Mouse (Mus musculus) neural tube, embryonic 15.5 days (tissue): Measurements from ENCODE around the gene Ube4a. TPM values are rescaled to one million over a fixed set of nuclear protein-coding genes. Genes with fewer than 3 reads are reported as not detected.
A peak's percentile ranks its signal among the peaks of the same experiment; 100 is the strongest.

Experiments used
- ATAC-seq: fragments of 200-750 bp; cut with Nextera tagmentation; 2 replicates; pipeline ENCODE4 v1.8.0; 2017; ENCODE audit warnings: mild to moderate bottlenecking, moderate TSS enrichment, moderate library complexity; ENCODE audit not compliant: low FRiP score
- H3K27ac ChIP-seq: fragments of 300-500 bp; sonication (generic); replicated peaks from 2 replicates; pipeline ENCODE4 v1.5.1; 2015; ENCODE audit warnings: mild to moderate bottlenecking, inconsistent platforms
- H3K27me3 ChIP-seq: fragments of 300-500 bp; sonication (generic); replicated peaks from 2 replicates; pipeline ENCODE4 v1.6.1; 2015; ENCODE audit warnings: inconsistent platforms
- H3K36me3 ChIP-seq: fragments of 300-500 bp; sonication (generic); 2 replicates; pipeline ENCODE4 v1.6.1; 2015; ENCODE audit warnings: inconsistent platforms
- H3K4me1 ChIP-seq: fragments of 300-500 bp; sonication (generic); 2 replicates; pipeline ENCODE4 v1.6.1; 2015; ENCODE audit warnings: inconsistent platforms
- H3K4me2 ChIP-seq: fragments of 300-500 bp; sonication (generic); 2 replicates; pipeline ENCODE4 v1.6.1; 2015; ENCODE audit warnings: inconsistent platforms, mild to moderate bottlenecking, moderate library complexity
- H3K4me3 ChIP-seq: fragments of 300-500 bp; sonication (generic); replicated peaks from 2 replicates; pipeline ENCODE4 v1.5.1; 2015; ENCODE audit warnings: mild to moderate bottlenecking, inconsistent platforms
- H3K9ac ChIP-seq: fragments of 300-500 bp; sonication (generic); replicated peaks from 2 replicates; pipeline ENCODE4 v1.6.1; 2015; ENCODE audit warnings: mild to moderate bottlenecking, inconsistent platforms
- H3K9me3 ChIP-seq: fragments of 300-500 bp; sonication (generic); replicated peaks from 2 replicates; pipeline ENCODE4 v1.6.1; 2016; ENCODE audit warnings: inconsistent platforms
- WGBS: fragments of 180-500 bp; shearing (Covaris S2); methylation state at CpG from one replicate; pipeline ENCODE4 v1.1.7; 2015; ENCODE audit warnings: mixed read lengths; 5-methylcytosine and 5-hydroxymethylcytosine counted together
- polyA plus RNA-seq: library from polyadenylated mRNA; unstranded; fragments of >200 nt; fragmentation: Nextera tagmentation; extraction: Ambion mirVana; gene quantifications from 2 replicates; pipeline ENCODE4 v1.2.1, GENCODE M21; 2015

The Ube4a gene
- polyA plus RNA-seq, 1 experiment from 2014 or later, result 34.2 TPM

DNA sequence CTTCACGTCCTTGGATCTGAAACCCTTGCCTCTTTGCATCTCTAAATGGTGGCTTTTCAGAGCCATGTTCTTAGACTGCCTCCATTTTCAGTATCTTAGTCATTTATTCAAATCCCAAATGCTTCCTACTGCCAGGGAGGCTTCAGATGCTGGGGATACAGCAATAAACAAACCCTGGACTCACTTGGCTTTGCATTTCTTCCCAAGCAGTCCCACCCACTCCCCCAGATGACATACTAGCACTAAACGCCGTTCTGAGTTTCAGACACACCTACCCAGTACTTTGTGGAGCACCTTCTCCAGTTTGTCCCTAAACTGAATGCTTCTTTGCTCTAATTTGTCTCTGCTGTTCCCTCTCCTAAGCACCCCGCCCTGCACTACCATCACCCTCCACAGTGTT lies 68.4 kb downstream of the Ube4a start:
- no peaks in the 10 kb centered on the region for H3K27me3 ChIP-seq
- WGBS, result 62% methylated on average over 4 of the region's 4 CpGs
- ATAC-seq, result no peak
- H3K9ac ChIP-seq, result no peak overlapping the region
- no peaks in the 10 kb centered on the region for H3K36me3 ChIP-seq
- no peaks in the 10 kb centered on the region for H3K4me1 ChIP-seq
- H3K9me3 ChIP-seq, result no peaks in the 10 kb centered on the region
- no peak overlapping the region for H3K27ac ChIP-seq
- no peak overlapping the region for H3K4me3 ChIP-seq
- no peak overlapping the region for H3K4me2 ChIP-seq

DNA sequence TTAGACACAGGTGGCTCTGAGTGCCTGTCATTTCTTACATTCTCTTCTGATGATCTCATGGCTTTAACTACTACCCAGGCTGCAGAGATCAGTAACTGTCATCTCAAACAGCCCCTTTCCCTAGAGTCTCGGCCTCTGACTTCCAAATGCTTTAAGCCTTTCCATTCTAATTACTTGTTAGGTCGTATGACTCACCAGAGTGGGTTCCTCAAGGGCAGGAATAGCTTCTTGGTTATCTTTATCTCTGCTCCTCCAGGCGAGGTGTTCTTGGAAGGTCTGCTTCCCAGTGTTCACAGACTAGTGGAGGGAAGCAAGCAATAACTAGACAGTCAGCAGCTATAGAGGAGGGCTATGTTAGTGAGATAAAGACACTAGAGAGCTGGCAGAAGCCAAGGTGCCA lies 72.7 kb downstream of the Ube4a start:
- Histone ChIP-seq H3K9me3 (no peaks in the 10 kb centered on the region), H3K4me3 (no peak overlapping the region), H3K4me1 (no peaks in the 10 kb centered on the region), H3K27ac (no peak overlapping the region), H3K36me3 (no peaks in the 10 kb centered on the region), H3K9ac (no peak overlapping the region), H3K4me2 (no peak overlapping the region), H3K27me3 (no peaks in the 10 kb centered on the region)
- WGBS, result 67% methylated on average over 3 of the region's 3 CpGs
- no peak for ATAC-seq

DNA sequence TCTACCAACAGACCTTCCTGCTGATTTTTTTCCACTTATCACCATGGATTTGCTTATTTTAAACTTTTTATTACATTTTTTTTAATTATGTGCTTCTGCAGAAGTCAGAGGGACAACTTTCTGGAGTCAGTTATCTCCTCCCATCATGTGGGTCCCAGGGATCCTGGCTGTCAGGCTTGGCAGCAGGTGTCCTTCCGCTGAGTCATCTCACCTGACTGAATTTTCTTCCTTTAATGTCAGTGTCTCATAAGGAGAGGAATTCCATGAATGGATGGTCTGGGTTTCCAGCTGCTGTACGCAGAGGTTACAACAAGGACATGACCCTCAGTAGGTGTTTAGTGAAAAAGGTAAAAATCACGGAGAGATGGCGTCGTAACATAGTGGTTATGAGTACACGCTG lies 74.2 kb downstream of the Ube4a start:
- Histone ChIP-seq H3K36me3 (no peaks in the 10 kb centered on the region), H3K27me3 (no peaks in the 10 kb centered on the region), H3K4me3 (no peak overlapping the region), H3K4me1 (no peaks in the 10 kb centered on the region), H3K4me2 (no peak overlapping the region), H3K9ac (no peak overlapping the region), H3K9me3 (no peaks in the 10 kb centered on the region), H3K27ac (no peak overlapping the region)
- 86% methylated on average over 6 of the region's 6 CpGs for WGBS
- no peak for ATAC-seq

DNA sequence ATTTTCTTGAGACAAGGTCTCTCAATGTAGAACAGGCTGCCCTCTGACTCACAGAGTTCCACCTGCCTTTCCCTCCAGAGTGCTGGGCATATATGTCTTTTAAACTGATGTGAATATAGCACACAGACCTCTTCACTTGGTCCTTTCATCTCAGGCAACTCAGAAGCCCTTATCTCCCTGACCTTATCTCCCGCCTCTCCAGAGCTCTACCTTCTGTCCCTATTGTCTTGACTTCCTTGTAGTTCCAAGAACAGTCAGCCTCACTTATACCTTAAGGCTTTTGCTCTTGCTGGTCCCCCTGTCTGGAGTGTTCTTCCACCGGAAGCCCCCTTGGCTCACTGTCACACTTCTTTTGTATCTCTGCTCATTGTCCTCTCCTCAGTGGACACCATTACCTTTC lies 75.3 kb downstream of the Ube4a start:
- 67% methylated on average over 2 of the region's 2 CpGs for WGBS
- H3K4me2 ChIP-seq, result no peak overlapping the region

DNA sequence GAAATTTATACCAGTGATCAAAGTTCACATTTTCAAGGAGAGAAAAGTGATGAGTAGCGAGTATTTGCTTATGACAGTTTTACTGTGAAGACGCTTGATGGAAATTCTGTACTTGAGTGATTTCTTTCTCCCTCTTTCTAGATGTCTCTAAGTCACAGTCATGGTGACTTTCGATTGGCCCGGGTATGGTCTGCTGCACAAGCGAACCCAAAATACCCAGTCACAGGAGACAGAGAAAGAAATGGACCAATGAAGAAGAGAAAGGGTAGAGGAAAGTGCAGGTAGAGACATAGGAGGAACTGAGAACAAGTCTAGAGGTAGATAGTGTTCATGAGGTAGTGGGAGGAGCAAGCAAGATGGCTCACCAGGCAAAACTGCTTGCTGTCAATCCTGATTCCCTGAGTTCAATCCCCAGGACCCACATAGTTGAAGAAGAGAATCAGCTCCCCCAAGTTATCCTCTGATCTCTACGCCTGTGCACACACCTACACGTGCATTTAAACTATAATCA lies 77.2 kb downstream of the Ube4a start:
- ATAC-seq, result no peak
- Histone ChIP-seq H3K36me3 (no peaks in the 10 kb centered on the region), H3K4me1 (0 out of 2 replicates have a peak, but pooled peaks cover 3% of the 10 kb centered on the region), H3K27me3 (no peaks in the 10 kb centered on the region), H3K4me2 (no peak overlapping the region), H3K27ac (no peak overlapping the region), H3K9ac (no peak overlapping the region), H3K4me3 (no peak overlapping the region), H3K9me3 (no peaks in the 10 kb centered on the region)
- WGBS, result 89% methylated on average over 7 of the region's 7 CpGs

More for the DNA sequence above, 75.3 kb downstream of the Ube4a start:
- H3K4me3 ChIP-seq, result no peak overlapping the region
- H3K4me1 ChIP-seq, result no peaks in the 10 kb centered on the region
- no peaks in the 10 kb centered on the region for H3K27me3 ChIP-seq
- H3K9me3 ChIP-seq, result no peaks in the 10 kb centered on the region
- ATAC-seq, result no peak
- H3K9ac ChIP-seq, result no peak overlapping the region
- H3K36me3 ChIP-seq, result no peaks in the 10 kb centered on the region
- H3K27ac ChIP-seq, result no peak overlapping the region

DNA sequence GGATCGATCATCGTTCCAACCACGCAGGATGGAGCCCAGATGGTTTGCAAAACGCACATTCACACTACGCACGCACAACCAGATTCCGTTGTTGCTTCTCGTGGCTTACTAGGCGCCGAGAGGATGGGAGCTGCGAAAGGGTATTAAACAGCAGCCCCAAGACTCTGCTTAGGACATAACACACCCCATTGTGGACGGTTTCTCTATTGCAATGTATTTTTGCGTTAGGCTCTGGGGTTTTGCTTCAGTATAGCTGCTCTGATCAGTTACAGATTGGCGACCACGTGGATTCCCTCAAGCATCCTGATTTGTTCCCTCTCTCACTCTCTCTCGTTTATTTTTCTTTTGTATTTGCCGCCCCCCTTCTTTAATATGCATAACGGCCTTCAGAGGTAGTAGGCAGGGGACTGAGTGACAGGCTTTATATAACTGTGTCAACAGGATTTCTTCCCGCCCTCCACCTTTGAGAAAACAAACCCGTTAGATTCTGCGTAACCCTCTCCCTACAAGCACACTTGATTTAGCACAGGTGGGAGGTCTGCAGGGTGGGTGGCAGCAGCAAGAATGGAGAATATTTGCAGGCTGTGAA lies 82.3 kb downstream of the Ube4a start:
- Histone ChIP-seq H3K27me3 (no peaks in the 10 kb centered on the region), H3K4me3 (peak overlapping the region; percentile 68), H3K9ac (peak overlapping the region; percentile 94), H3K4me2 (peak overlapping the region; percentile 75), H3K9me3 (no peaks in the 10 kb centered on the region), H3K36me3 (no peaks in the 10 kb centered on the region), H3K4me1 (peaks cover 23% of the 10 kb centered on the region), H3K27ac (peak overlapping the region; percentile 100)
- WGBS, result under 1% methylated on average over 21 of the region's 21 CpGs
- peak; percentile 41 for ATAC-seq

DNA sequence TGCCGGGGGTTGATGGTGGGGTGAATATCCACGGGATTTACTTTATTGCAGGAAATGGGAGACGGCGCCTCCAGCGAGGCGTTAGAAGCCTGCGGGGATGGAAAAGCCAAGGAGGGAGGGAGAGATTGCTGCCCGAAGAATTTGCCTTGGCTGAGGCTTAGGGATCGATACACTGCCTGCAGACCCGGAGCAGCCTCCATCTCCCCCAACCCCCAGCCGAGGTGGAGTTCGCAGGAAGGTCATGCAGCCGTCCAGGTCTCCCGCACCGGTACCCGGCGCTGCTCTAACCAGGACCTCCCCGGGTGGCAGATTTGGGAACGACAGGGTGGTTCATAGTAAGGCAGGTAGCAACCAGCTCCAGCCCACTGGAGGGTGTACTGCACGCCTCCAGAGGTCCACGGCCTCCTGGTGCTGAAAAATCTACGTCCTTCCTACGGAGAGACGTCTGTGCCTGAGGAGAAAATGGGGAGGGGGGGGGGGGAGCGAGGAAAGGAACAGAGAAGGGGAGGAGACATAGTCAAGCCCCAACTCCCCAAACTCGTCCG lies 82.9 kb downstream of the Ube4a start:
- peak; percentile 43 for ATAC-seq
- H3K4me2 ChIP-seq, result peak overlapping the region; percentile 75
- H3K4me1 ChIP-seq, result peaks cover 28% of the 10 kb centered on the region
- WGBS, result 0% methylated on average over 27 of the region's 27 CpGs
- no peaks in the 10 kb centered on the region for H3K9me3 ChIP-seq
- H3K36me3 ChIP-seq, result no peaks in the 10 kb centered on the region
- peak overlapping the region; percentile 100 for H3K27ac ChIP-seq
- H3K4me3 ChIP-seq, result peak overlapping the region; percentile 68
- H3K27me3 ChIP-seq, result no peaks in the 10 kb centered on the region
- H3K9ac ChIP-seq, result peak overlapping the region; percentile 94

DNA sequence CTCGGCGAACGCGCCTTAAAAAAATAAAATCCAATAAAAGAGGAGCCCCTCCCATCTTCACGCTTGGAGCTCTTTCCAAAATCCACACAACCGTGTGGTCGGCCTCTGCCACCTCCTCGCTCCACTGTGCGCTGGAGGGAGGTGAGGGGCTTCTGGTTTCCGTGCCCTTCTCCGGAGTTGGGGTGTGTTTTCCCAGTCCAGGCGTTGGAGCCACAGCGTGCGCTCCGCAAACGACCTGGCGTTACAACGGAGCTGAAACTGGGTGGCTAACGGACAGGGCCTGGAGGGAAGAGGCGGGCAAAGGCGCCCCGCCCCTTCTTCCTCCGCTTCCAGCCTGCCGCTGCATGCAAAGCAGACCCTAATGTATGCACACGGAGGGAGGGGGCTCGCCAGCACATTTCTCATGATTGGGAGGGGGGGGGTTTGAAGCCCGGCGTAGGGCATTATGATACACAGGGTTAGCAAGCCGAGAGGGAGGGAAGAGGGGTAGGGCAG lies 83.4 kb downstream of the Ube4a start:
- ATAC-seq, result peak; percentile 79
- H3K9me3 ChIP-seq, result no peaks in the 10 kb centered on the region
- peak overlapping the region; percentile 94 for H3K9ac ChIP-seq
- H3K27ac ChIP-seq, result peak overlapping the region; percentile 100
- no peaks in the 10 kb centered on the region for H3K36me3 ChIP-seq
- peak overlapping the region; percentile 68 for H3K4me3 ChIP-seq
- peak overlapping the region; percentile 75 for H3K4me2 ChIP-seq
- under 1% methylated on average over 29 of the region's 29 CpGs for WGBS
- no peaks in the 10 kb centered on the region for H3K27me3 ChIP-seq
- peaks cover 33% of the 10 kb centered on the region for H3K4me1 ChIP-seq

DNA sequence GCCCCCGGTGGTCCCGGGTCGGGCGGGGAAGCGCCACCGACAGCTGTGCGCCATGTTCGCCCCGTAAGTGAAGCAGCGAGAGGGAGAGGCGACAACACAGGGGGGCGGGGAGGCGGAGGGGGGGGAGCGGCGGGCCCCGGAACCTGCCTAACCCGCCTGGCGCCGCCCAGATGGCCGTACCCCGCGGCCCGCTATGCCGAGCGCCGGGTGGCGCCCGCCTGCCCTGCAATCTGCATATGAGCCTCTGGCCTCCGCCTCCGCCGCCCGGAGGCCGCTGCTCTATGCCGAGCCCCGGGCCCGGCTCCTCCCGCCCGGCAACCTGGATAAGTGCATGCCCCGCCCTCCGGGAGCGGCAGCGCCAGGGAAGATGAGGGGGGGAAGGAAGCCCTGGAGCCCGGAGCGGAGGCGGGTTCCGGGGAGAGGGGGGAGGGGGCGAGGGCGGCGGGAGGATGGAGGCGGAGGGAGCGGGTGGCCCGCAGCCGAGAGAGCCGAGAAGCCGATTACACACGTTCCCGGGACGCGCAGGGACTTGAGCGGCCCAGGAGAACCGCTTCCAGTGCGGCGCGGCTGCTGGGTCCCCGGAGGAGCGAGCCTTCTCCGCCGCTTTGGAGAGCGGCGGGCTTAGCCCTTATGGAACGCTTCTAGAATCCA lies 84.1 kb downstream of the Ube4a start, which contains the start of gene Kmt2a:
Kmt2a (minus strand) TSS at position 76 of the 651 bp plus-strand sequence.
- H3K4me1 ChIP-seq, result peaks cover 40% of the 10 kb centered on the region
- WGBS, result under 1% methylated on average over 47 of the region's 71 CpGs
- H3K27ac ChIP-seq, result peak within 1 kb of the TSS; percentile 100
- peak; percentile 68 for ATAC-seq
- H3K9me3 ChIP-seq, result no peaks in the 10 kb centered on the region
- H3K27me3 ChIP-seq, result no peaks in the 10 kb centered on the region
- peak within 1 kb of the TSS; percentile 94 for H3K9ac ChIP-seq
- no peaks in the 10 kb centered on the region for H3K36me3 ChIP-seq
- H3K4me2 ChIP-seq, result peak within 1 kb of the TSS; percentile 75
- H3K4me3 ChIP-seq, result peak within 1 kb of the TSS; percentile 68

DNA sequence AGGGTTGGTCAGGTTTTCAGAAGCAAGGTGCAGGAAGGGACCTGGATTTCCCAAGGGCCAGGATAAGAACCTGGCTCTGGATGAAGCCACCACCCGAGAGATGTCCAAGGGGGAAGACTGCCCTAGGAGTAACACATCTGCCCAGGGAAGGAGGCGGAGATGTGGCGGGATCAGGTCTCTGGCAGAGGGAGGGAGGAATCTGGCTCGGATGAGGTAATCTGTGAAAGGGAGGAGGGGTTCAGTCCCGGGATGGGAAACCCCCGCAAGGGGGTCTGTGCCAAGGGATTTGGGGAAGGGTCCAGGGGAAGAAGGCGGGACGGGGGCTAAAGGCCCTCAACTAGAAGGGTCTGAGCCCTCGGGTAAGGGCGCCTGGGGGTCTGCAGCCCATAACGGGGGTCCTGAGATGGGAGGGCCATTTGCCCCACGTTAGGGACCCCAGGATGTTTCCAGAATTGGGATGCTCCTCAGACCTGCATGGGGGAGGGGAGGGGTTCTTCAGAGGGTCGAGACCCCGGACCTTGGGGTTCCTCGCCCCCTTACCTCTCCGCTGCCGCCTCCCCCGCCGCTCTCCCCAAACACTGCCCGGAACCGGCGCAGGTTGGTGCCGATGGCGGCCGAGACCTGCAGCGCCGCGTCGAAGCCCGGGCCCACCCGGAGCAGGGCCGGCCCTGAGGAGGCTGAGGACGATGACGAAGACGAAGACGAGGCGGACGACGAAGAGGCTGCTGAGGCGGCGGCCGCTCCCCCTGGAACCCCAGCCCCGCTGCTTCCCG lies 84.9 kb downstream of the Ube4a start:
- Histone ChIP-seq H3K9me3 (no peaks in the 10 kb centered on the region), H3K4me1 (peaks cover 48% of the 10 kb centered on the region), H3K27me3 (no peaks in the 10 kb centered on the region), H3K4me2 (peak overlapping the region; percentile 75), H3K27ac (peak overlapping the region; percentile 100), H3K9ac (peak overlapping the region; percentile 91), H3K36me3 (no peaks in the 10 kb centered on the region), H3K4me3 (peak overlapping the region; percentile 68)
- under 1% methylated on average over 41 of the region's 44 CpGs for WGBS
- ATAC-seq, result no peak; the same call in 1 of the 2 replicates

DNA sequence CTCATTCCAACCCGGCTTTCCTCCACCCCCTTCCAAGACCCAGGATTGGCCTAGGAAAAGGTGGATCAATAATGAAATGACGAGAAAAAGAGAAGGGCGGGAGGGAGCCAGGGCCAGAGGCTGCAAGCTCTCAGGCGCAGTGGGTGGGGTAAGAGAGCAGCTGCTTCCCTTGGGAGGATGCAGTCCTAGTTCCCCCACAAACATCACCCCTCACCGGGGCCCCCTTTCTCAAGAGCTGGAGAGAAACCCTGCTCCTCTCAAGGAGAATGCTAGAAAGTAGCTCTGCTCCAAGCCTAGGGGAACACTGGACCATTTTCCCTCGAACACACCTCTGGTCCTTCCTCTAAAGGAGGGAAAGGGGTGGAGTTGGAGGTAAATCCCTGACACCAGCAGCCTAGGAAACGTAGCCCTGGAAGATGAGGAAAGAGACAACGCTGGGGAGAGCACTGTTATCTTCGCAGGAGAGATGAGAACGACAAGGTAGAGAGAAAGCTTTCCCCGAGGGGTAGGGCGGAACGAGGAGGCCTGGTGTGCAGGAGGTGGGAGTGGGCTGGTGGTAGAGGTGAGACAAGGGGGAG lies 85.6 kb downstream of the Ube4a start:
- Histone ChIP-seq H3K9ac (peak overlapping the region; percentile 91), H3K27me3 (no peaks in the 10 kb centered on the region), H3K4me3 (peak overlapping the region; percentile 68), H3K4me1 (peaks cover 54% of the 10 kb centered on the region), H3K36me3 (no peaks in the 10 kb centered on the region), H3K27ac (peak overlapping the region; percentile 100), H3K4me2 (peak overlapping the region; percentile 75), H3K9me3 (no peaks in the 10 kb centered on the region)
- under 1% methylated on average over 13 of the region's 13 CpGs for WGBS
- ATAC-seq, result no peak
